In the genomic region with DNA sequence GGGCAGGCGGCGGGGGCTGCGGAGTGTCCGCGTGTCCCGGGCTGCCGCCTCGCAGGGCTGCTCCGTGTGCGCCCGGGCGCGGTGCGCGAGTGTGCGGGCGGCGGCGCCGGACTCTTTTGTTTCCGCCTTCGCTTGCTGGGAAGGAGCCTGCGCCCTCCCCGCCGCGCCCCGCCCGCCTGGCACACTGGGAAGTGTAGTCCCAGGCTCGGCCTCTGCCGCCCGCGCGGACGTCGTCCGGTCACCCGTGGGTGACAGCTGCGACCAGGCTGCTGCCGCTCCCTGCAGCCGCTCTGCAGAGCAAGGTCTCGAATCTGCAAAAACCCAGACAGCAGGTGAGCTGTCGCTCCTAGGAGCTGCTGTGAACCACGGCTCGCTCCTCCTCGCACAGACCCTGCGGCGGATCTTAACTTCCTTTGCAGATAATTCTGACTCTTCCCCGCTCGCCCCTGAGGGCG, we compare ENCODE assay signal across 8 mouse cellular contexts. TPM values are rescaled to one million over a fixed set of nuclear protein-coding genes. Genes with fewer than 3 reads are reported as not detected.
A peak's percentile ranks its signal among the peaks of the same experiment; 100 is the strongest.
DNase-seq lines count a peak whose midpoint lies in the region; ATAC-seq and TF ChIP-seq lines count a peak whose summit lies in the region.

A gene (minus strand): TSS at position 137 of the 455 bp plus-strand sequence.

- peak within 1 kb of the TSS; percentile 95 for H3K9ac ChIP-seq in lung, embryonic 16.5 days (ENCODE audit: low read length)

- peaks cover 12% of the 10 kb centered on the region for H3K4me1 ChIP-seq in lung, embryonic 16.5 days (replicated peaks; ENCODE audit: control insufficient read depth, insufficient read depth, low read length)
- peaks cover 11% of the 10 kb centered on the region for H3K4me1 ChIP-seq in thymus, adult 2 months (replicated peaks; ENCODE audit: control insufficient read depth, insufficient read depth, low read length)

- no peaks in the 10 kb centered on the region for H3K27me3 ChIP-seq in lung, embryonic 16.5 days (ENCODE audit: control insufficient read depth, insufficient read depth, low read depth, low read length)
- no peaks in the 10 kb centered on the region for H3K27me3 ChIP-seq in thymus, adult 2 months (ENCODE audit: control insufficient read depth, insufficient read depth, low read length)

- ATAC-seq in lung, embryonic 16.5 days (ENCODE audit: low read depth), result peak; percentile 98

- peak within 1 kb of the TSS; percentile 96 for H3K4me3 ChIP-seq in lung, embryonic 16.5 days (ENCODE audit: low read length)
- peak within 1 kb of the TSS; percentile 93 for H3K4me3 ChIP-seq in thymus, adult 2 months (ENCODE audit: control insufficient read depth, insufficient read depth, low read length)

- H3K27ac ChIP-seq in lung, embryonic 16.5 days (ENCODE audit: low read length), result peak within 1 kb of the TSS; percentile 8; the same call in 1 of the 2 replicates
- H3K27ac ChIP-seq in thymus, adult 2 months (ENCODE audit: control insufficient read depth, insufficient read depth, low read length), result peak within 1 kb of the TSS; percentile 72

- TF ChIP-seq POLR2A in thymus, adult 2 months (IDR thresholded peaks at IDR 0.05; ENCODE audit: control insufficient read depth, extremely low read depth, insufficient read depth, low read length, poor library complexity), result peak; percentile 82

- WGBS in lung, embryonic 16.5 days, result 0% methylated on average over 42 of the region's 50 CpGs
- WGBS in thymus, adult 2 months, result under 1% methylated on average over 50 of the region's 50 CpGs

- no peaks in the 10 kb centered on the region for H3K9me3 ChIP-seq in lung, embryonic 16.5 days (ENCODE audit: control insufficient read depth, low read length)

- no peak; the same call in 1 of the 2 replicates for TF ChIP-seq CTCF in thymus, adult 2 months (IDR thresholded peaks at IDR 0.05; ENCODE audit: borderline replicate concordance, control insufficient read depth, extremely low read depth, insufficient read depth, low read length, poor library complexity)

- no peaks in the 10 kb centered on the region for H3K36me3 ChIP-seq in lung, embryonic 16.5 days (ENCODE audit: control insufficient read depth, insufficient read depth, low read length)
- no peaks in the 10 kb centered on the region for H3K36me3 ChIP-seq in thymus, adult 2 months (ENCODE audit: control insufficient read depth, insufficient read depth, low read length)

- peak; percentile 69 for DNase-seq in ES-CJ7 (ENCODE audit: low read depth, low spot score)
- DNase-seq in cerebellum, adult 11-12 months, result peak; percentile 91
- DNase-seq in forelimb bud, embryonic 11.5 days (ENCODE audit: low read depth, low spot score), result peak; percentile 66
- DNase-seq in heart, postnatal 4 days, result peak; percentile 89
- peak; percentile 90 for DNase-seq in layer of hippocampus, adult 9-11 months
- peak; percentile 66 for DNase-seq in ovary, adult 18-20 months (ENCODE audit: low spot score)
- DNase-seq in thymus, adult 2 months, result peak; percentile 88

- H3K4me2 ChIP-seq in lung, embryonic 16.5 days (ENCODE audit: low read depth, low read length), result peak within 1 kb of the TSS; percentile 61

RNA-seq across cellular contexts. Expression of the gene that starts here (rescaled TPM):
- total RNA-seq in heart, postnatal 4 days (2021), result 10 to 100 TPM; 42.6 to 43.5 TPM
- polyA plus RNA-seq in lung, embryonic 16.5 days (2015; fragmentation: Nextera tagmentation; extraction: Ambion mirVana), result 44.0 and 55.5 TPM in 2 replicates
- 87.8 and 90.4 TPM in 2 replicates for polyA plus RNA-seq in thymus, adult 2 months (2012; rRNA removed)

Comparison
In these comparisons a context has a peak if more than half of its experiments do, and no peak if none do; other contexts are left out.
1. Peak in every context shown above with its lines: DNase-seq, ATAC-seq, H3K4me3 ChIP-seq and H3K27ac ChIP-seq.